Mouse (Mus musculus): ENCODE data around the gene Rbmy.
"Not testable (repeated sequence)": the region's sequence is repeated elsewhere in the genome, so short reads cannot be mapped to it uniquely, and the experiment has no call there.

Gene Rbmy

DNA sequence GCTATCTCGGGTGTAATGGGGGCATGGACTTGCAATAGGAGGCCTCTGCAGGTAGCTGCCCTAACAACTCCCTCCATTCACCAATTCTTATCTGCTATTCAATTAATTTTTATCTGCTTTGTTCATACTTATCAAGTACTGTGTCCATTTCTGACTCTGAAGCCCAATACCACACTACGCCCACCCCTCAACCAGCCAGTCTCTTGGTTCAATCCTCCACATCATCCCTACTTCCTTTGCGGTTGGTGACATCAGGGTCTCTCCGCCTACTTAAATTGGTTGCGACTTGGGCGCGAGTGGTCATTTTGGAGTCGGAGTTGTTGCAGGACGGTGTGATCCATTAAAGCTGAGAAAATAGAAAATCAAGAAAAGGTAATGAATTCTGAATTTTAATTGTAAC is at the start of gene Rbmy, which contains the start of gene Gm10256:
Gene Rbmy, plus strand, starts transcription at position 301 of the 400 bp plus-strand sequence.
Gene Gm10256, plus strand, starts transcription at position 320 of the 400 bp plus-strand sequence.
- not testable (repeated sequence) for DNase-seq (ENCODE audit: low spot score in 2 of 2)

DNA sequence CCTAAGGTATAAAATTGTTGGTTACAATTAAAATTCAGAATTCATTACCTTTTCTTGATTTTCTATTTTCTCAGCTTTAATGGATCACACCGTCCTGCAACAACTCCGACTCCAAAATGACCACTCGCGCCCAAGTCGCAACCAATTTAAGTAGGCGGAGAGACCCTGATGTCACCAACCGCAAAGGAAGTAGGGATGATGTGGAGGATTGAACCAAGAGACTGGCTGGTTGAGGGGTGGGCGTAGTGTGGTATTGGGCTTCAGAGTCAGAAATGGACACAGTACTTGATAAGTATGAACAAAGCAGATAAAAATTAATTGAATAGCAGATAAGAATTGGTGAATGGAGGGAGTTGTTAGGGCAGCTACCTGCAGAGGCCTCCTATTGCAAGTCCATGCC is 34.4 kb upstream of the Rbmy start, which contains the start of gene Gm4064:
Gene Gm4064, minus strand, starts transcription at position 101 of the 400 bp plus-strand sequence.
- not testable (repeated sequence) for DNase-seq (ENCODE audit: low spot score in 2 of 2)
